Mouse (Mus musculus): ENCODE results near the gene Col25a1.

DNA sequence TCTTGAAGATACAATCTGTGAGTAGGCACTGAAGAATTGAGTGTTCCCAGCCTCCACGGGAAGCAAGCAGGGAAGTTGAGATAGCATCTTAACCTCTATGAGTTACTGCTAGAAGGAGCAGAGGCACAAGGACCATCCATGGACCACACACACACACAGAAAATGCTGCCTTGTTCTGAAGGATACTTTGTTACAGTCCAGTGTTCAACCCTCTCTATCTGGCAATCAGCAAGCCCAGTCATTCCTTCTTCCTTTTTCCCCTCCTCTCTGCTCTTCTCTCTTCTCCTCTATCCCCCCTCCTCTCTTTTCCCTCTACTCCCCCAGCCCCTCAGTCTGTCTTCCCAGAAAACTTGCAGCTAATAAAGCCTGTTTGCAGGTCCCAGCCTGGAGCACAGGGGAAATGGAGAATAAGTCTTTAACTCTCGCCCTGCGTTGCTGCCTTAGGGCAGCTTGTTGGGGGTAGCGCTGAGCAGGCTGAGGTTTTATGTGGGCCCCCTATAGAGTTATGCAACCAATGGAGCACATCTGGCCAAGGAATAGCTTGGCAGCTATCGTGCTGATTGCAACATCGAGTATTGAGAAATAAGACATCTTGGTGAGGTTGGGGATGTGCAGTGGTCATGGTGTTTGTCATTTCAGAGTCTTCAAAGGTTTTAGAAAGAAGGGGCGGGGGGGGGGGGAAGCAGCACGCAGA, 235.8 kb downstream of the Col25a1 start:
- TF ChIP-seq CTCF (IDR thresholded peaks at IDR 0.05; ENCODE audit: insufficient read depth, low read depth, low read length) (no peak), POLR2A (IDR thresholded peaks at IDR 0.05; ENCODE audit: insufficient read depth, low read depth, low read length) (no peak)

All from olfactory bulb, adult 2 months (tissue).